Mouse (Mus musculus) heart, embryonic 13.5 days (tissue): Measurements from ENCODE around the gene Dll3. TPM values are rescaled to one million over a fixed set of nuclear protein-coding genes. Genes with fewer than 3 reads are reported as not detected.
"Not testable (repeated sequence)": the region's sequence is repeated elsewhere in the genome, so short reads cannot be mapped to it uniquely, and the experiment has no call there.

Experiments
- ATAC-seq: fragments of 200-750 bp; cut with Nextera tagmentation; 2 replicates; pipeline ENCODE4 v1.8.0; 2017; ENCODE audit warnings: moderate TSS enrichment; ENCODE audit not compliant: insufficient number of reproducible peaks, low FRiP score, low TSS enrichment; ENCODE audit errors: extremely low read depth
- H3K27ac ChIP-seq: fragments of 300-500 bp; sonication (generic); replicated peaks from 2 replicates; pipeline ENCODE4 v1.5.1; 2015; ENCODE audit warnings: moderate library complexity, mild to moderate bottlenecking, inconsistent platforms
- H3K27me3 ChIP-seq: fragments of 300-500 bp; sonication (generic); replicated peaks from 2 replicates; pipeline ENCODE4 v1.6.1; 2015; ENCODE audit warnings: mild to moderate bottlenecking, inconsistent platforms
- H3K36me3 ChIP-seq: fragments of 300-500 bp; sonication (generic); 2 replicates; pipeline ENCODE4 v1.6.1; 2015; ENCODE audit warnings: mild to moderate bottlenecking, inconsistent platforms
- H3K4me1 ChIP-seq: fragments of 300-500 bp; sonication (generic); 2 replicates; pipeline ENCODE4 v1.6.1; 2015; ENCODE audit warnings: inconsistent platforms
- H3K4me2 ChIP-seq: fragments of 300-500 bp; sonication (generic); 2 replicates; pipeline ENCODE4 v1.6.1; 2015; ENCODE audit warnings: inconsistent platforms, mild to moderate bottlenecking, moderate library complexity
- H3K4me3 ChIP-seq: fragments of 300-500 bp; sonication (generic); 2 replicates; pipeline ENCODE4 v1.5.1; 2015; ENCODE audit warnings: moderate library complexity, mild to moderate bottlenecking, inconsistent platforms
- H3K9ac ChIP-seq: fragments of 300-500 bp; sonication (generic); 2 replicates; pipeline ENCODE4 v1.6.1; 2015; ENCODE audit warnings: inconsistent platforms, mild to moderate bottlenecking, moderate library complexity
- H3K9me3 ChIP-seq: fragments of 300-500 bp; sonication (generic); 2 replicates; pipeline ENCODE4 v1.6.1; 2016; ENCODE audit warnings: inconsistent platforms
- WGBS: fragments of 180-500 bp; shearing (Covaris S2); methylation state at CpG from one replicate; pipeline ENCODE4 v1.1.7; 2015; ENCODE audit warnings: mixed read lengths; 5-methylcytosine and 5-hydroxymethylcytosine counted together
- polyA plus RNA-seq: library from polyadenylated mRNA; unstranded; fragments of >200 nt; fragmentation: Nextera tagmentation; extraction: Ambion mirVana; gene quantifications from 2 replicates; pipeline ENCODE4 v1.2.1, GENCODE M21; 2015

The Dll3 gene
- polyA plus RNA-seq, 1 experiment from 2014 or later: 0.05 TPM

GRCm38 (mm10) chr7:28268576-28268975, 33.5 kb downstream of the Dll3 start:
- H3K4me3 ChIP-seq: peak overlapping the region; percentile 92
- no peaks in the 10 kb centered on the region for H3K9me3 ChIP-seq
- H3K4me2 ChIP-seq: peak overlapping the region; percentile 90
- ATAC-seq: no peak
- H3K9ac ChIP-seq: peak overlapping the region; percentile 98
- H3K27ac ChIP-seq: peak overlapping the region; percentile 86
- H3K36me3 ChIP-seq: peaks cover 38% of the 10 kb centered on the region
- no peaks in the 10 kb centered on the region for H3K27me3 ChIP-seq
- peaks cover 11% of the 10 kb centered on the region for H3K4me1 ChIP-seq
- WGBS: 30% methylated on average over 16 of the region's 16 CpGs

GRCm38 (mm10) chr7:28268042-28268531, 34.0 kb downstream of the Dll3 start:
- Histone ChIP-seq H3K4me1 (peaks cover 11% of the 10 kb centered on the region), H3K9ac (peak overlapping the region; percentile 98), H3K4me2 (peak overlapping the region; percentile 90), H3K27ac (peak overlapping the region; percentile 86), H3K4me3 (peak overlapping the region; percentile 92), H3K36me3 (peaks cover 34% of the 10 kb centered on the region), H3K9me3 (no peaks in the 10 kb centered on the region), H3K27me3 (no peaks in the 10 kb centered on the region)
- WGBS: under 1% methylated on average over 50 of the region's 62 CpGs
- ATAC-seq: peak; percentile 35; the same call in 1 of the 2 replicates

GRCm38 (mm10) chr7:28267129-28268041, 34.7 kb downstream of the Dll3 start, which contains the start of gene Eid2:
TSS of gene Eid2 (plus strand) at chr7:28267881.
- WGBS: 6% methylated on average over 54 of the region's 57 CpGs
- no peaks in the 10 kb centered on the region; the same call in 1 of the 2 replicates for H3K27me3 ChIP-seq
- ATAC-seq: peak; percentile 79

GRCm38 (mm10) chr7:28265391-28265790, 36.6 kb downstream of the Dll3 start:
- no peak for ATAC-seq
- H3K4me3 ChIP-seq: no peak overlapping the region
- no peak overlapping the region for H3K27ac ChIP-seq
- WGBS: 81% methylated on average over 13 of the region's 13 CpGs
- H3K4me2 ChIP-seq: no peak overlapping the region
- H3K4me1 ChIP-seq: peaks cover 11% of the 10 kb centered on the region
- no peaks in the 10 kb centered on the region for H3K9me3 ChIP-seq
- no peaks in the 10 kb centered on the region; the same call in 1 of the 2 replicates for H3K27me3 ChIP-seq
- peaks cover 14% of the 10 kb centered on the region for H3K36me3 ChIP-seq
- no peak overlapping the region for H3K9ac ChIP-seq

More at GRCm38 (mm10) chr7:28267129-28268041, 34.7 kb downstream of the Dll3 start, which contains the start of gene Eid2:
- H3K9me3 ChIP-seq: no peaks in the 10 kb centered on the region
- H3K27ac ChIP-seq: peak within 1 kb of the TSS; percentile 86
- H3K9ac ChIP-seq: peak within 1 kb of the TSS; percentile 98
- H3K4me1 ChIP-seq: peaks cover 11% of the 10 kb centered on the region
- peak within 1 kb of the TSS; percentile 92 for H3K4me3 ChIP-seq
- H3K36me3 ChIP-seq: peaks cover 28% of the 10 kb centered on the region
- H3K4me2 ChIP-seq: peak within 1 kb of the TSS; percentile 90

- Histone ChIP-seq H3K4me3 (no peak overlapping the region), H3K27me3 (no peaks in the 10 kb centered on the region; the same call in 1 of the 2 replicates), H3K27ac (no peak overlapping the region), H3K4me2 (no peak overlapping the region), H3K9me3 (no peaks in the 10 kb centered on the region), H3K36me3 (no peaks in the 10 kb centered on the region), H3K9ac (no peak overlapping the region), H3K4me1 (peaks cover 5% of the 10 kb centered on the region)
- WGBS: 8% methylated on average over 14 of the region's 15 CpGs
- ATAC-seq: no peak
Measured at GRCm38 (mm10) chr7:28263786-28264185, 38.3 kb downstream of the Dll3 start.

GRCm38 (mm10) chr7:28262861-28263260, 39.2 kb downstream of the Dll3 start:
- H3K36me3 ChIP-seq: no peaks in the 10 kb centered on the region
- ATAC-seq: no peak

DNA sequence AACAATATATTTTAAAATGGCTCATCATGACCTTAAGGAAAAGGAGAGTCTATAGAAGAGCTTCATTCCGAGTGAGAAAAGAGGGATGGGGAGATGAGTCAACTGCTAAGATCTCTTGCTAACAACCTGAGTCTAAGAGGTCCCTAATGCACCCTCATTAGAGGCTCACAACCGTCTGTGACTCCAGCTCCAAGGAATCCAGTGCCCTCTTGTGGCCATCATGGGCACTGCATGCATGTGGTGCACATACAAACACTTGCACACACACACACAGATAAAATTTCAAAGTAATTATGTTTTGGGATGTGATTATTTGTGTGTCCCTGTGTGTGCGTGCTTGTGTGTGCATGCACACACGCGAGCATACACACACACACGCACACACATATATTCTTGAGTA, 46.6 kb downstream of the Dll3 start:
- H3K4me2 ChIP-seq: no peak overlapping the region
- H3K4me3 ChIP-seq: no peak overlapping the region
- no peaks in the 10 kb centered on the region for H3K4me1 ChIP-seq
- 79% methylated on average over 6 of the region's 6 CpGs for WGBS
- H3K36me3 ChIP-seq: no peaks in the 10 kb centered on the region
- no peaks in the 10 kb centered on the region for H3K27me3 ChIP-seq
- no peak for ATAC-seq
- H3K9me3 ChIP-seq: peaks cover 6% of the 10 kb centered on the region; the same call in 1 of the 2 replicates
- no peak overlapping the region for H3K27ac ChIP-seq
- no peak overlapping the region for H3K9ac ChIP-seq

More at GRCm38 (mm10) chr7:28262861-28263260, 39.2 kb downstream of the Dll3 start:
- no peak overlapping the region for H3K4me3 ChIP-seq
- no peak overlapping the region for H3K4me2 ChIP-seq
- H3K4me1 ChIP-seq: no peaks in the 10 kb centered on the region
- H3K9me3 ChIP-seq: no peaks in the 10 kb centered on the region
- 44% methylated on average over 5 of the region's 5 CpGs for WGBS
- H3K27ac ChIP-seq: no peak overlapping the region
- no peaks in the 10 kb centered on the region; the same call in 1 of the 2 replicates for H3K27me3 ChIP-seq
- H3K9ac ChIP-seq: no peak overlapping the region

DNA sequence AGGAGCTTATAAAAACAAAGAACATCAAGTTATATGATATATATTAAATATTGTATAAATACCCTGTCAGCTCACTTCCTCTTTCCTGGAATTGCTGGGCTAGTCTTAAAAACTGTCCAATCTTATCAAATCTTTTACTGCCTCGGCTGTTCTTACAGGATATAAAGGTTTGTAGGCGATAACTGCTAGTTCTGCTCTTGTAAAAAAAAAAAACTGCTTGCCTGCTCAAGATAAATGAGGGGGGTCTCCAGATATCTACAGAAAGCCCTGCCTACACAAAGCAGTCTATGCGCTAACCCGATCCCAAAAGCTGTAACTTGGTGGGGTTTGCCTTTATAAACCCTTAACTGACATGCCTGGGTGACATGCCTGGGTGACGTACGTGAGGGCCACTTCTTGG, 47.4 kb downstream of the Dll3 start:
- no peaks in the 10 kb centered on the region for H3K4me1 ChIP-seq
- H3K9ac ChIP-seq: no peak overlapping the region
- no peak overlapping the region for H3K27ac ChIP-seq
- H3K27me3 ChIP-seq: no peaks in the 10 kb centered on the region
- 76% methylated on average over 6 of the region's 6 CpGs for WGBS
- H3K9me3 ChIP-seq: peaks cover 6% of the 10 kb centered on the region; the same call in 1 of the 2 replicates
- no peak overlapping the region for H3K4me2 ChIP-seq
- ATAC-seq: no peak
- H3K4me3 ChIP-seq: no peak overlapping the region
- no peaks in the 10 kb centered on the region for H3K36me3 ChIP-seq

DNA sequence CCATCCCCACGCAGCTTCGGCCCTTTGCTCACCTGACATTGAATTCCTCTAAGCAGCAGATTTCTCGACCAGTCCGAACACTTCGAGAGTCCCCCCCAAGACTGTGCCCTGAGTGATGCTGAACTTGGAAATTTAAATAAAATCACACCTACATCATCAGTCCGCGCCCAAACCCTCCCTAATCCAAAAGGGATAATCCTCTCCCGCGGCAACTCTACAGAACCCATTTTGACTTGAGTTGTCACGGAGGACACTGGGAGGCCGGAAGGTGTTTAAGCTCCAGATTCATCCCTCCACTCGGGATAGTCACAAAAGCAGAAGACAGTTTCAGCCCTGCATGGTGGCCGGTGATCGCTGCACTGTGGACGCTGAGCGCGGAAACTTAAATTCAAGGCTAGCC, 50.1 kb downstream of the Dll3 start:
- Histone ChIP-seq H3K4me3 (no peak overlapping the region), H3K36me3 (no peaks in the 10 kb centered on the region), H3K27me3 (no peaks in the 10 kb centered on the region), H3K9ac (no peak overlapping the region), H3K27ac (no peak overlapping the region), H3K4me2 (no peak overlapping the region), H3K4me1 (no peaks in the 10 kb centered on the region), H3K9me3 (peaks cover 6% of the 10 kb centered on the region; the same call in 1 of the 2 replicates)
- WGBS: 81% methylated on average over 17 of the region's 17 CpGs
- ATAC-seq: no peak

- H3K36me3 ChIP-seq: no peaks in the 10 kb centered on the region
- ATAC-seq: no peak
- no peak overlapping the region for H3K9ac ChIP-seq
- H3K27ac ChIP-seq: no peak overlapping the region
- H3K27me3 ChIP-seq: no peaks in the 10 kb centered on the region
- 81% methylated on average over 3 of the region's 3 CpGs for WGBS
- H3K4me1 ChIP-seq: no peaks in the 10 kb centered on the region
- no peak overlapping the region for H3K4me3 ChIP-seq
- no peak overlapping the region for H3K4me2 ChIP-seq
- no peaks in the 10 kb centered on the region; the same call in 1 of the 2 replicates for H3K9me3 ChIP-seq
Measured at GRCm38 (mm10) chr7:28248957-28249356, 53.1 kb downstream of the Dll3 start.

DNA sequence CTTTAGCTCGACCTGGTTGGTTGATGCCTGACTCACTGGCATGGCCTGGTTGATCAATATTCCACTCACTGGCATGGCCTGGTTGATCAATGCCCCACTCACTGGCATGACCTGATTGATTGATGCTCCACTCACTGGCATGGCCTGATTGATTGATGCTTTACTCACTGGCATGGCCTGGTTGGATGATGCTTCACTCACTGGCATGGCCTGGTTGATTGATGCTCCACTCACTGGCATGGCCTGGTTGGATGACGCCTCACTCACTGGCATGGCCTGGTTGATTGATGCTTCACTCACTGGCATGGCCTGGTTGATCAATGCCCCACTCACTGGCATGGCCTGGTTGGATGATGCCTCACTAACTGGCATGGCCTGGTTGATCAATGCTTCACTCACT, 58.1 kb downstream of the Dll3 start:
- not testable (repeated sequence) for H3K9ac ChIP-seq, H3K4me3 ChIP-seq, H3K4me2 ChIP-seq, ATAC-seq, H3K36me3 ChIP-seq, H3K27ac ChIP-seq, H3K9me3 ChIP-seq, H3K4me1 ChIP-seq, H3K27me3 ChIP-seq
- 60% methylated on average over 2 of the region's 2 CpGs for WGBS
